Mouse (Mus musculus): ENCODE measurements around the gene Prcd.
"Not testable (repeated sequence)": the region's sequence is repeated elsewhere in the genome, so short reads cannot be mapped to it uniquely, and the experiment has no call there.

Gene Prcd

GRCm38 (mm10) chr11:116648213-116648921, 5.0 kb upstream of the Prcd start:
- DNase-seq (ENCODE audit: low spot score in 2 of 2), result no peak

GRCm38 (mm10) chr11:116648976-116649375, 4.4 kb upstream of the Prcd start:
- no peak for DNase-seq (ENCODE audit: low spot score in 2 of 2)

DNA sequence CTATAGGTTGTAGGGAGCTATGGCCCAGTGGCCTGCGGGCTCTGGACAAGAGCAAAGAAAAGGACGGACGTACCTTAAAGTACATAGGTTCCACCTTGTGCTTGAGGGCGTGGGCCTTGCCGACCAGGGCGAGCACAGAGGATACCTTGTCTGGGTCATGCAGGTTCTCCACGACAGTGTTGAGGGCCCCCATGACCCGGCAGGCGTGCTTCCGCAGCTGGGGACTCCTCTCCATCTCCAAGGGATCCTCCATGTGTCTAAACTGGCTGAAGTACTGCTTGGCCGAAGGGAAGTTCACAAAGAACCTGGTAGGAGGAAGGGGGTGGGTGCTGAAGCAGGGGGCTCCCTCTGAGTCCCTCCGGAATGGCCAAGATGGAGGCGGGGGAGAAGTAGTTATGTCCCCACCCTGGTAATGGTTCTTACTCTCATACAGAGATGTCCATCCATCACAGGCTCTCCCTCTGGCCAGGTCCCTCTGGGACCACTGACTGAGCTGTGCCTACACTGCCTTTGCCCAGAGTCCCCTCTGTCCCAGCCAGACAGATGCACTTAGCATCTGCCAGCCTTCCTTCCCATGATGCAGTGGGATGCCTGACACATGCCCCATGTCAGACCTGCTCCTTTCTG, 3.5 kb upstream of the Prcd start:
- DNase-seq (ENCODE audit: low spot score in 2 of 2), result no peak

DNA sequence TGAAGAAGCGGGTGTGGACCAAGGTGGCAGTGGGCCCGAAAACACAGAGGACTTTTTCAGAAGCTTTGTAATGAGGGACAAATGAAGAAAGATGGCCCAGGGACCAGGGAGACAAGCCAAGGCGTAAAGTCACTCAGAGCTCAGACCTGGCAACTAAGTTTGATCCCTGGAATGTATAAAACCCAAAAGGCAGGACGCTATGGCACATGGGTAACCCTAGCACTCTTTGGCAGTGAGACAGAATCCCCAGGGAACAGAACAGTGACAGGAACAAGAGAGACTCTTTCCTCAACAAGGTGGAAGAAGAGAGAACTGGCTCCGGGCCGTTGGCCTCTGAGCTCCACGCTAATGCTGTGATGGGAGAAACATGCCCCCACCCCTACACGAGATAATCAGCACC, 2.5 kb upstream of the Prcd start:
- no peak for DNase-seq (ENCODE audit: low spot score in 2 of 2)

GRCm38 (mm10) chr11:116651339-116651738, 2.0 kb upstream of the Prcd start:
- DNase-seq (ENCODE audit: low spot score in 2 of 2), result no peak

- no peak for DNase-seq (ENCODE audit: low spot score in 2 of 2)
Observed at GRCm38 (mm10) chr11:116652330-116653098, 820 bp upstream of the Prcd start.

DNA sequence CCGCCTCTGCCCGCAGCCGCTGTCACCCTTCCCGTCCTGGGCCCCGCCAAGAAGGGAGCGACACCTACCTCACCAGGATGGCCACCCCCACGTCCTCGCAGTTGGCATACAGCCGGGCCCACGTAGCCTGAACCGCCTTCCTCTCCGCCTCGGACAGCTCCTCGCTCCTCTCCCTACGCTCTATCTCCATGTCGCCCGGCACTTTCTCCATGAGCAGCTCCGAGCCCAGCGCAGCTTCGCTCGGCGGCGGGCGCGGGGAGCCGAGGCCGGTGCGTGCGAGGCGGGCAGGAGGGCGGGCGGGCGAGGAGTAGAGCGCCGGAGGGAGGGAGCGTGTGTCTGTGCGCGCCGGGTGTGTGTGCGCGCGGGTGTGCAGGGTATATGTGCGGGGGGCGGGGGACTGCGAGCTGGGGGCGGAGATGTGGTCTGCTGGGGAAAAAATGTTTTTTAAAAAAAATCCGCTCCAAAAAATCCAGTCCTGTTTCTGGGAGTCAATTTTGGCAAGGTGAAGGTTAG, 431 bp downstream of the Prcd start:
- peak in 1 of 2 experiments; percentile 51 for DNase-seq (ENCODE audit: low spot score in 2 of 2)

GRCm38 (mm10) chr11:116654255-116654821, 1.0 kb downstream of the Prcd start, which contains the start of gene Cygb:
Gene Cygb (minus strand): TSS chr11:116654313.
- peak in 1 of 2 experiments; percentile 52 for DNase-seq (ENCODE audit: low spot score in 2 of 2)

DNA sequence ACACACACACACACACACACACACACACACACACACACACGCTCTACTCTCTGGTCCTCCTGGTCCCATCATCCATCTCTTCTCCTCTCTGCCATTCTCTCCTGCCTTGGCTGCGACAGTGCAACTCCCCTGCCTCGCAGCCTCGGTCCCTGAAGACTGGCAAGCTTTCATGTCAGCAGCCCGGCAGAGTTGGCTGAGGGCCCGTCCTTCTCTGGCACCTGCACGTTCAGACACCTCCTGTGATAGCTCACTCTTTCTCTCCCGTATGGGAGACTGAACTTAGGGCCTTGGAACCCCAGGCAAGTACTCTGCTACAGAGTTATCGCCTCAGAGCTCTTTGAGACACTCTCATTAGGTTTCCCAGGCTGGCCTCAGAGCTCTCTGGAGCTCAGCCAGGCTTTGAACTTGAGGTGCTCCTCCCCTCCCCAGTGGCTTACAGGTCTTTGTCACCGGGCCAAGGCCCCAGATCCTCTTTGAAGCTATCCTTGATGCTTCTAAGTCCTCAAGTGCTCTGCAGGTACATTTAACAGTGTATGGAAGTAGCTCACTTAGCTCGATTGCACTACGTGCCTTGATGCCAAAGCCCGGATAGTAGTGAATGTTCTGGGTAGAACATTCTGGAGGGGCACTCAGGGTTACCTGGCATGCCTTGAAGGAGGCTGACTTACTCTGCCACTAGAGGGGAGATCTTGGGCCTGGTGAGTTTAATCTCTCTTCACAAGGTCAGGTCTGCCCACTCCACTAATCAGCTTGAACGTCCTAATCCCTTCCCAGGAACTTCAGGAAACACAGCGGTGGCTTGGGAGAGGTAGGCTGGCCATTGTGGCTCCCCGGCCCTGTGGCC, 3.2 kb downstream of the Prcd start:
- no peak for DNase-seq (ENCODE audit: low spot score in 2 of 2)

DNA sequence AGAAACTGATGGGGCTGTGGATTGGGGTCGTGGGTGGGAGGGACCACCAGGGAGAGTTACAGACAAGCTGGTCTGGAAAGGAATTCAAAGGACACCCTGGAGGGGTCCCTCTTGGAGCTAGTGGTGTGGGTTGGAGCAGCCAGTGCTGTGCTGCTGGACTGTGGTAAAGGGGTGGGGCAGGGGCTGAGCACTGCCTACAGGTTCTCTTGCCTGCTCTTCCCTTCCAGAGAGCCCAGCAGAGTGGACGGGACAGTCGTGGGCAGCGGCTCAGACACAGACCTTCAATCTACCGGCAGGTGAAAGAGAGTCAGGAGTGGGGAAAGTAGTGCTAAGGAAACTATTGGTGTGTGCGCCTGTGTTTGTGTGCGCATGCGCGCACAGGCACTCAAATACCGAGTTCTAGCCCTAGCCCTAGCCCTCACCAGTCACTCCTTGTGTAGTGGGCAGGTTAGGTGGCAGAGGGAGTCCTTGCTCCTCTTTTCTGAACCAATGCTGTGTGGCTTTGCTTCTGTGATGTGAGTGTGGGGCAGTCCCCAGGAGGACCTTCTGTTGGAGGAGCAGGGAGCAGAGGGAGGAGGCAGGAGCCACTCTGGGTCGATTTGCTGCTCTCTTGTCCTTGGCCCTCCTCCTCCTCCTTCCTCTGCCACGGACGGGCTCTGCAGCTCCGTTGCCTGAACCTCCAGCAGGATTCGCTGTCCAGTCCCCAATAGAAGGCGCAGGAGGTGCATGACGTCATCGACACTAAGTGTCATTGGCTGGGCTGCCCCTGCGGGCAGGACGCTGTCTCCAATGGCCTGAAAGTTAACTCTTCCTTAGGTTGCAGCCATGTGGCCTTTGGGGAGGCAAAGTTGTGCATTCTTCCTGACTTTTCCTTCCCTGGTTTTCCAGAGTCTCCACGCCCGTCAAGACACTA, 4.2 kb downstream of the Prcd start:
- DNase-seq (ENCODE audit: low spot score in 2 of 2), result peak; percentile 66 to 87

DNA sequence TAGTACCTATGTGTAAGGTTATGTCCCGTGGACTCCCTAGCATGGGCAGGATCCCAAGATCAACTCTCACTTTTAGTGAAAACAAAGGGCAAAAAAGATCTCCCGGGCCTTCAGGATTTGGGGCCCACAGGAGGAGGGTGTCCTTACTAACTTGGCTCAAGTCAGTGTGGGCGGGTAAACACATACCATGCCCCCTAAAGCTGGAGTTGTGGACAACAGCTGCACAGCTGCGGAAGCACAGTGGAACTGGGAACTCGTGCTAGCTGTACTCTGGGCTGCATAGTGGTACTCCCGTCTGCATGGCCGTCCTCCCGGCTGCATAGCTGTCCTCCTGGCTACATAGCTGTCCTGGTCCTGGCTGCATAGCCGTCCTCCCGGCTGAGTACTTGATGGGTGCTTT, 4.9 kb downstream of the Prcd start:
- no peak for DNase-seq (ENCODE audit: low spot score in 2 of 2)

DNA sequence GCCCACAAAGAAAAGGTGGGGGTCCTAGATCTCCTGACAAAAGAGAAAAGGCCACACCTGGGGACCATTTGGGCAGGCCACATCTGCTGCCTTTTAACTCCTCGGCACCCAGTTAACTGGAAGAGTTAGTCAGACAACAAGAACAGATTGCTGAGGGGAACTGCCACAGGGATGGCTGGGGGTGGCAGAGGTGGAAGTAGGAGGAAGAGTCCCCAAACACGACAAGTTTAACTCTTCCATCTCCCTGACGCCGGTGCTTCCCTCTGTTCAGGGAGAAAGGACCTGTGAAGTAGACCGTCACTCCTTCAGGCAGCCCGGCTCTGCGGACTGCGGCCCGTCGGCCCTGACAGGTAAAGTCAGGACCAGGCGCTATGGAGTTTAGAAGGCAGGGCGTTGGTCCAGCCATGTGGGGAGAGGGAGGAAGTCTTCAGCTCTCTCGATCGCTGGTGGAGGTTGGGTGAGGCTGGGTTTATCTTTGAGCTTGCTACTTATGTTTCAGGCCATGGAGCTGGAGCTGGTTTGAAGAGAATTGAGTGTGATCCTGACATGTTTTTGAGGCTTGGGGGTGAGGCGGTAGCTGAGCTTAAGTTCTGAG, 5.8 kb downstream of the Prcd start:
- DNase-seq (ENCODE audit: low spot score in 2 of 2), result no peak

GRCm38 (mm10) chr11:116660181-116660580, 6.8 kb downstream of the Prcd start:
- peak in 1 of 2 experiments; percentile 46 for DNase-seq (ENCODE audit: low spot score in 2 of 2)

DNA sequence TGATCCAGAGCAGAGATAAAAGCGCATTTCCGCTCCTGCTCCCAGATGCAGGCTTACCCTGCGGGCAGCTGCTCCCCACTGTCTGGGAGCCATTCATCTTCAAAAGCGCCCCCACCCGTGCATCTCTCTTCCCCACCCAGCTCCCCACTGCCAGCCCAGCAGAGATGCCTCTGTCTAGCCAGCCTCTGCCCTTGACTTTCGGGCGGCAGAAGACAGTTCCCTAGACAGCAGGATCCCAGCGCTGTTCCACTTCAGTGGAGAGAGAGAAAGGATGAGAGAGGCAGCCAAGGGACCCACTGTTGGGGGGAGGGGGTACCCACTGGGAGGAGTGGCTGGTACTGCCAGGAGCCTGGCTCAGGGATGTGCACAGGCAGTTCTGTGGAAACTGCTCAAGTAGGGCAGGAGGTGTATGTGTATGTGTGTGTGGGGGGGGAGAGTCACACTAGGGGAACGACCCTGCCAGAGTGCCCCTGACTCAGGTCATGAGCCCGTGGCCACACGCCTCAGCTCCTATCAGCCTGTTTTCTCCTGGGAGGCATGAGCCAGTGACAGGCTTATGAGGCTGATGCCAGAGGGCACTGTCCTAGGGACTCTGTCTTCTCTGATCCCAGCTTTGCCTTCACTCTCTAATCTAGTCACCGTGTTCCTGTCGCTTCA, 8.1 kb downstream of the Prcd start:
- DNase-seq (ENCODE audit: low spot score in 2 of 2), result peak; percentile 41 to 70

DNA sequence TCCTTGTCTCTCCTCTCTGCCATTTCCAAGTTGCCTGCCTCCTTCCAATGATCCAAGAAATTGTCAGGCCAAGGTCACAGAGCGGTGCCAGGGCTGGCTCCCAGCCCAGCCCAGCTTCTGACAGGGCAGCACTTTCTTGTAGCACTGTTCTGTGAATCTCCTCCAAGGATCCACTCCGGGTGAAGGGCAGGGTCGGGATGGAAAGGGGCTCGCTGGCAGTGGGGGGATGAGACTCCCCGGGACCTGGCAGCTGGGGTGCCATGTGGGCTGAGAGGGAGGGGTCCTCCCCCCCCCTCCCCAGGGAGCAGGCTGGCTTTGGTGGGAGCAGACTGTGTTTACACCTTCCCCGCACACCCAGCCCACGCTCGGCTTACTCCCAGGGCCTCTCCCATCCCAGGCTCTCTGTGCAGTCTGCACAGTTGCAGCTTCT, 8.6 kb downstream of the Prcd start:
- DNase-seq (ENCODE audit: low spot score in 2 of 2), result peak in 1 of 2 experiments; percentile 69

GRCm38 (mm10) chr11:116665289-116665688, 12.0 kb downstream of the Prcd start:
- no peak for DNase-seq (ENCODE audit: low spot score in 2 of 2)

DNA sequence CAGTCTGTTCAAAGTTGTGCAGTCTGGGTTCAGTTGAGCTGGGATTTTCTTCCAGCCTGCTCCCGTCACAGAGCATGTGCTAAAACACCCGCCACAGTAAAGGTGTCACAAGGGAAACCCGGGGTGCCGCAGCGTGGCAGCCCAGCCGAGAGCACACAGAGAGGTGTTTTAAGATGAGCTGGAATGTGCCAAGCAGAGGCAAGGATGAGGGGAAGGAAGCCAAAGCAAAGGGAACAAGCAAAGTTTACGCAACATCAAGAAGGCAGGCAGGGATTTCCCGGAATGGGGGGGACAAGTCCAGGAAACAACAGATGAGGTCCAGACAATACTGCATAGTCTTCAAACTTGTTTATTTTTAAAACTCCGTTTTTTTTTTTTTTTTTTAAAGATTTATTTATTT, 13.2 kb downstream of the Prcd start:
- DNase-seq (ENCODE audit: low spot score in 2 of 2), result no peak

DNA sequence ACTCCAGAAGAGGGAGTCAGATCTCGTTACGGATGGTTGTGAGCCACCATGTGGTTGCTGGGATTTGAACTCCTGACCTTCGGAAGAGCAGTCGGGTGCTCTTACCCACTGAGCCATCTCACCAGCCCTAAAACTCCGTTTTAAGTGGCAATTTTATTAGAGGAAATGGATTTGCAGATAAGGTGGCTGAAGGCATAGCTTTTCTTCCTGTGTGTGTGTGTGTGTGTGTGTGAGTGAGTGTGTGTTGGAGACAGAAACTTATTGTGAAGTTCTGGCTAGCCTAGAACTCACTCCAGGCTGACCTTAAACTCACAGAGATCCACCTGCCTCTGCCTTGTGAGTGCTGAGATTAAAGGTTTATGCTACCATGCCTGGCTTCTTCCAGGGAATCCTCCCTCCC, 13.7 kb downstream of the Prcd start:
- not testable (repeated sequence) for DNase-seq (ENCODE audit: low spot score in 2 of 2)

DNA sequence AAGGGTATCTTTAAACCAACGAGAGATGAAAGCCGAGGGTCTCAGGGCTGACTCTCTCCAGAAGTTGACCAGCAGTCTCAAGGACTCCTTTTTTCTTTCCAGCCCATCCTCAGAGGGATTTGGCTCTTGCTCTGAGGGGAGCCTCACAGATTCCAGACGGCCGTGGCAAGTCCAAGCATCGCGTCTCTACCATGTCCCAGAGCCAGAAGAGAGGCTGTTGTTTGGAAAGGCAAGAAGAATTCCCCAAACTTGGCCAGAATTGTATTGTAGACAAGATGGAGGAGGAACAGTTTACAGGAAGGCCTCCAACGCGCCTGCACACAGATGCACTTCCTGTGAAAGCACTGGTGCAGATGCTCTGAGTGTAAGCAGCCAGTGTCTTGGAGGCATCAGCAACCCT, 14.6 kb downstream of the Prcd start:
- no peak for DNase-seq (ENCODE audit: low spot score in 2 of 2)
